7 mouse cellular contexts compared by ENCODE assay signal in genomic region chr4:46527558-46527926, GRCm38 (mm10). TPM values are rescaled to one million over a fixed set of nuclear protein-coding genes. Genes with fewer than 3 reads are reported as not detected.
DNase-seq lines count a peak whose midpoint lies in the region; ATAC-seq lines count a peak whose summit lies in the region.

No protein-coding gene starts in this region.

- no peaks in the 10 kb centered on the region for H3K9me3 ChIP-seq in hindbrain, embryonic 10.5 days
- no peaks in the 10 kb centered on the region for H3K9me3 ChIP-seq in liver, embryonic 13.5 days (replicated peaks)

- peak overlapping the region; percentile 43 for H3K4me3 ChIP-seq in hindbrain, embryonic 10.5 days
- H3K4me3 ChIP-seq in liver, embryonic 13.5 days (replicated peaks) = peak overlapping the region; percentile 57

- DNase-seq in CD4-positive, CD25-positive, alpha-beta regulatory T cell, adult 2 months (ENCODE audit: low read depth, low spot score) = peak; percentile 52
- DNase-seq in hindbrain, embryonic 10.5 days (ENCODE audit: low spot score) = no peak
- DNase-seq in liver, embryonic 13.5 days = no peak
- peak; percentile 40 for DNase-seq in retina, adult 2 months (ENCODE audit: low read depth, low spot score)
- DNase-seq in urinary bladder, adult 2 months (ENCODE audit: low spot score) = no peak
- DNase-seq in ovary, postnatal 10 days (ENCODE audit: low spot score) = no peak

- no peaks in the 10 kb centered on the region for H3K36me3 ChIP-seq in hindbrain, embryonic 10.5 days
- peaks cover 14% of the 10 kb centered on the region for H3K36me3 ChIP-seq in liver, embryonic 13.5 days

- ATAC-seq in activated CD4-positive, CD25-positive, alpha-beta regulatory T cell, adult 4 months = peak; percentile 10
- peak; percentile 82 for ATAC-seq in liver, embryonic 13.5 days (ENCODE audit: low read depth)

- 7% methylated on average over 7 of the region's 7 CpGs for WGBS in hindbrain, embryonic 10.5 days
- WGBS in liver, embryonic 13.5 days (ENCODE audit: insufficient replicate concordance) = under 1% methylated on average over 7 of the region's 7 CpGs

- H3K27ac ChIP-seq in hindbrain, embryonic 10.5 days = peak overlapping the region; percentile 76
- H3K27ac ChIP-seq in liver, embryonic 13.5 days = peak overlapping the region; percentile 94

- peaks cover 37% of the 10 kb centered on the region for H3K27me3 ChIP-seq in hindbrain, embryonic 10.5 days (ENCODE audit: insufficient read depth, poor library complexity, severe bottlenecking)
- peaks cover 2% of the 10 kb centered on the region for H3K27me3 ChIP-seq in liver, embryonic 13.5 days

- H3K4me1 ChIP-seq in hindbrain, embryonic 10.5 days (replicated peaks) = peaks cover 9% of the 10 kb centered on the region
- peaks cover 46% of the 10 kb centered on the region for H3K4me1 ChIP-seq in liver, embryonic 13.5 days (replicated peaks)

- peak overlapping the region; percentile 90 for H3K4me2 ChIP-seq in liver, embryonic 13.5 days

- peak overlapping the region; percentile 67 for H3K9ac ChIP-seq in liver, embryonic 13.5 days

RNA-seq across cellular contexts. Expression of gene Trim14, which starts 8.4 kb away (rescaled TPM):
- polyA plus RNA-seq in activated CD4-positive, CD25-positive, alpha-beta regulatory T cell, adult 4 months (2017; shearing (Covaris generic)) = 10 to 100 TPM; 26.7 to 31.2 TPM
- 0.94 and 1.2 TPM in 2 replicates for polyA plus RNA-seq in hindbrain, embryonic 10.5 days (2016; fragmentation: Nextera tagmentation; extraction: Ambion mirVana)
- 6.8 and 8.6 TPM in 2 replicates for polyA plus RNA-seq in liver, embryonic 13.5 days (2015; fragmentation: Nextera tagmentation; extraction: Ambion mirVana)
- 5.0 and 5.7 TPM in 2 replicates for polyA plus RNA-seq in urinary bladder, adult 2 months (2012; rRNA removed)

RNA-seq across cellular contexts. Expression of gene Nans, which starts 38.5 kb away (rescaled TPM):
- 10 to 100 TPM; 68.7 to 68.8 TPM for polyA plus RNA-seq in activated CD4-positive, CD25-positive, alpha-beta regulatory T cell, adult 4 months (2017; shearing (Covaris generic))
- 79.1 and 80.5 TPM in 2 replicates for polyA plus RNA-seq in hindbrain, embryonic 10.5 days (2016; fragmentation: Nextera tagmentation; extraction: Ambion mirVana)
- 65.4 and 77.9 TPM in 2 replicates for polyA plus RNA-seq in liver, embryonic 13.5 days (2015; fragmentation: Nextera tagmentation; extraction: Ambion mirVana)
- polyA plus RNA-seq in urinary bladder, adult 2 months (2012; rRNA removed) = 34.6 and 35.1 TPM in 2 replicates

Comparison
In these comparisons a context has a peak if more than half of its experiments do, and no peak if none do; other contexts are left out.
1. DNase-seq: peak in CD4-positive, CD25-positive, alpha-beta regulatory T cell, adult 2 months (single experiment) and retina, adult 2 months (single experiment); none in hindbrain, embryonic 10.5 days (single experiment), liver, embryonic 13.5 days (single experiment), urinary bladder, adult 2 months (single experiment) and ovary, postnatal 10 days (single experiment).